Mouse (Mus musculus): ENCODE measurements around the gene Cd46.

DNA sequence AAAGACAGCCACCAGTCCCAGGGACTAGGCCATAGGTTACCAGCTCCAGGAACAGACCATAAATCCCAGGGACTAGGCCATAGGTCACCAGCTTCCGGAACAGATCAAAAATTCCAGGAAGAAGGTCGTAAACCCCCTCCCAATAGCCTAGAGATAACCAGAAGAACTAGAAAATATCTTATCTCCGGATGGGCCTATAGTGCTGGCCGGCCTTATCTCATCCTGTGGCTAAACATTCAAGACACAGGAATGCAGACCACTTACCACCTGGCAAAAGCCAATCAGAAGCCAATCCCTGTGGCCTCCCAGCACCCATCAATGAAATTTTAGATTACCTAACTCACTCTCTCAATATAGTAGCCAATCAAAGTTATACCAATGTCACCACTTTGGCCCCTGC lies 8.6 kb upstream of the Cd46 start:
- TF ChIP-seq EP300 (IDR thresholded peaks at IDR 0.05; ENCODE audit: low read depth) (no peak), CTCF (IDR thresholded peaks at IDR 0.05; ENCODE audit: low read depth) (no peak)

All from liver, postnatal 0 days (tissue).